Mouse (Mus musculus) G1E-ER4 (cell line): ENCODE measurements around the gene Cog8. TPM values are rescaled to one million over a fixed set of nuclear protein-coding genes. Genes with fewer than 3 reads are reported as not detected.

Experiments
- GATA1 ChIP-seq: IDR thresholded peaks from one replicate; pipeline ENCODE4 v1.8.0; 2012; ENCODE audit warnings: low read length, inconsistent platforms
- polyA plus RNA-seq: library from polyadenylated mRNA; stranded (reverse); fragments of >175 nt; gene quantifications from 2 replicates; pipeline ENCODE4 v1.2.3, GENCODE M21; 2012

Gene Cog8
- polyA plus RNA-seq, result 26.1 and 36.7 TPM in 2 replicates

DNA sequence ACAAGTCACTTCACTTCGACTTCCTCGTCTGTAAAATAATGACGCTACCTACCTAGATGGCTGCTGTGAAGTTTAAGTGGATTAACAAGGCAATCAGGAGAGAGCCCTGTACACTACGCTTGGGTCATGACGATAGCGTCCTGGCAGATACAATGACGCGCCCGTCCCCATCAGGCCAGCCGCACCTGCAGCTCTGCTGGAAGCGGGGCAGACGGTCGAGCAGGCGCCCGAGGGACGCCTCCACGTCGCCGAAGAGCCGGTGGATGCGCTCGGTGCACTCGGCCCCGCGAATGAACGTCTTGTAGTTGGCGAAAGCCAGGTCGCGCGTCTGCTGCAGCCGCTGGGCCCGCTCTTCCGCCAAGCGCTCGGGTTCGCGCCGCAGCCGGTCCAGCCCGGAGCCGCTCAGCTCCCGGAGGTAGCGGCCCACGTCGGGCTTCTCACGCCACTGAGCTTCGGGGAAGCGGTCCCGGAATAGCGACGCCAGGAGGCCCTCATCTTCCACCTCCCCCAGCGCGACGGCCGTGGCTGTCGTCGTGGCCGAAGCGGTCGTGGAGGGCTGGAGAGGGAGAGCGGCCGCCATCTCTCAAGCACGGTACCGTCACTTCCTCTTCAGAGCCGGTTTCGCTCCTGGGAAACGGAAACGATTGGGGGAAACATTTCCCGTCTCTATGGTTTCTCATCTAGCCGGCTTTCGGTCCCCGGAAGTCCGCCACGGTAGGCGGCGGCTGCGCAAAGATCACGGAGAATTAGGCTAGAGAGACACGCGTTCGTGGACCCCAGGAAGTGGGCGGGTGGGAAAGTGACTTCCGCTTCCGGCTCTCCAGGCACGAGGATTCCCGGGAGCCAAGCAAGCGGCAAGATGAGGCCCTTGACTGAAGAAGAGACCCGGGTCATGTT lies at the start of gene Cog8, which contains the start of gene Nip7:
Cog8 (minus strand) TSS at position 614 of the 897 bp plus-strand sequence.
Nip7 (plus strand) TSS at position 802 of the 897 bp plus-strand sequence.
- TF ChIP-seq GATA1, result no peak

DNA sequence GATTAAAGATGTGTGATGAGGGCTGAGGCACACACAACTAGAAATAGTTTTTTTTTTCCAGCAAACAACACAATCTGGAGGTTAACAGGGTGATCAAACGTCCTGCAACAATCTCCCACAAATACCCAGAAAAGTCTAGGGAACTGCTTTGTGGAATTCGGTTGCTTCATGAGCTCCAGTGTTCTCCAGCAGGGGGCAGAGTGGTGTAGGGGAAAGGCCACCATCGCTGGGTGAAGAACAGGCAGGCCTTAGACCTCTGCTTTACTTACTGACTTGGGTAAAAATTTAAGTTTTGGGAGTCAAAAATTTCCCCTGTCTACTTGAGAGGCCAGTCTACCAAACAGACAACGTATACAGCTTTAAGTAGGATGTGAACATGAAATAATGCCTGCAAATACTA lies 48.1 kb upstream of the Cog8 start:
- no peak for TF ChIP-seq GATA1

DNA sequence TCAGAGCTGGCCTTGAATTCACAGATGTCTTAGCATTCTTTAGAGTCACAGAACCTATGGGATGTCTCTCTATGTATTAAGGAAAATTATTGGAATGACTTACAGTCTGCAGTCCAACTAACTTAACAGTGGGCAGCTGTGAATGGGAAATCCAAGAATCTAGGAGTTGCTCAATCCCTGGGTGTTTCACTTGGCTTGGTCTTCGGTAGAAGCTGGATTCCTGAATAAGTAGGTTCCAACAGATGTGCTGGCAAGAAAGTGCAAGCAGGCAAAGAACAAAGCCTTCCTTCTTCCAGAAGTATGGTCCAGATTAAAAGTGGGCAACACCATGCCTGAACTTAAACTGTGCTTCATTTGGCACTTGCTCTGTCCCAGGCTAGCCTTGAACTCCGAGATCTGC lies 44.1 kb upstream of the Cog8 start:
- no peak for TF ChIP-seq GATA1

DNA sequence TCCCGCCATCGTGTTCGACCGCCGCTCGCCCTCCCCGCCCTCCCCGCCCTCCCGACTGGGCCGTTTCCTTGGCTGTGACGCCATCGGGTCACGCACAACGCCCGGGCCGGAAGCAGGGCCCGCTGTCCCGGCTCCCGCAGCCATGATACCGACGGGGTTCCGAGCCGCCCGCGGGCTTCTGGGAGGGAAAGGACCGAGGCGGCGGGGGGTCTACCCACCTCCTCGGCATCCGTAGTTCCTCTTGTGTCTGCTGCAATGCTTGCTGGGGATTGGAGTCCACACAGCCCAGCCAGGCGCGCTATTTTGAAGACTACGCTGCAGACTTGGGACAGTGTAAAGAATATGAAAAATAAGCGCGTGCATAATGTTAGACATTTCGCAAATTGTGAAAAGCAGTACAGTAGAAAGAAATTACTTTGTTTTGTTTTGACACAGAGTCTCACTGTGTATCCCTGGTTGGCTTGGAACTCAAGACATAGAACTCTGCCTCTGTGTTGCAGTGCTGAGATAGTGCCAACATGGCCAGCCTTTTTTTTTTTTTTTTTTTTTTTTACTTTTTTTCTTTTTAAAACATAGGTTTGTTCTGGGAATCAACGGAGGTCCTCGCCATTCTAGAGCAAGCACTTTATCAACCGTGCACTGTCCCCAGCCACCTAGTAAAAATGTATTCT lies 40.0 kb upstream of the Cog8 start, which contains the start of gene Terf2:
Terf2 (minus strand) TSS at position 182 of the 671 bp plus-strand sequence.
- TF ChIP-seq GATA1, result no peak

DNA sequence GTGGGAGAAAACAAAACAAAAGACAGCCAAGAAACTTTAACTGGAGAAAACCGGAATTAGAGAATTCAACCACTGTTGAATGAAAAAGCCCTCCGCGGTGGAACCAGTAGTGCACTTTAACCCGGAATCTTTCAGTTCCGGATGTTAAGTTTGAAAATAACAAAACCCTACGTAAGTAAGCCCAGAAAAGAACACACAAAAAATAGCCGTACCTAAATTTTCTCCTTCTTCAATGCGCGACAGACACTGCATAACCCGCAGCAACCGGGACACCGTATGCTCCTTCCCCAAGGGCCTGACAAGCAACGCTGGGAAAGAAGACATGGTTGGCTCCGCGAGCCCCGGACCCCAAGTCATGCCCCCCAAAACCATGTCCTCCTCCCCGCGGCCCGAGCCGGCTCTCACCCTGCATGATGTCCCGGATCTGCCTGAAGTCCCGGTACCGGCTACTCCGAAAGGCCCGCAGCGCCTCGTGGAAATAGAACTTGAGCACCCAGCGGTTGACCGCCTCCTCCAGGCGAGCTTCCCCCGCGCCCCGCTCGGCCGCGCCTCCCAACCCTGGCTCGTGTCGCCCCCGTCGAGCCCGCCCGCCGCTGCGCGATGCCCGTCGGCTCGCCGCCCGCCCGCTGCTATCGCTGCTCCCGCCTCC lies 39.4 kb upstream of the Cog8 start:
- TF ChIP-seq GATA1, result no peak

DNA sequence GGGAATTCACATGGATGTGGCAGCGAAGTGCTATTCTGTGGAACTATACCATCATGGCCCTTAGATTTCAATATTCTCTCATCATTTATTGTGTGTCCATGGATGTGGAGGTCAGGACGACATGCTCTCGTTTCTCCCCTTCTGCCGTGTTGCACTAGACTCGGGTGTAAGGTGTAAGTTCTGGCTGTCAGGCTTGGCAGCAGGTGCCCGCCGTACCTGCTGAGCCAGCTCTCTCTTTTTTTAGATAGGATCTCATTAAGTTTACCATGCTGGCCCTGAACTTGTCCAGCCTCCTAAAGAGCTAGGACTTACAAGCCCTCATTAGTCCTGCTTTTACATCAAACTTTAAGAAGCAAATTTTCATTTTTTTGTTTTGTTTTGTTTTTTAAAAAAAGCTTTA lies 34.0 kb upstream of the Cog8 start:
- no peak for TF ChIP-seq GATA1

DNA sequence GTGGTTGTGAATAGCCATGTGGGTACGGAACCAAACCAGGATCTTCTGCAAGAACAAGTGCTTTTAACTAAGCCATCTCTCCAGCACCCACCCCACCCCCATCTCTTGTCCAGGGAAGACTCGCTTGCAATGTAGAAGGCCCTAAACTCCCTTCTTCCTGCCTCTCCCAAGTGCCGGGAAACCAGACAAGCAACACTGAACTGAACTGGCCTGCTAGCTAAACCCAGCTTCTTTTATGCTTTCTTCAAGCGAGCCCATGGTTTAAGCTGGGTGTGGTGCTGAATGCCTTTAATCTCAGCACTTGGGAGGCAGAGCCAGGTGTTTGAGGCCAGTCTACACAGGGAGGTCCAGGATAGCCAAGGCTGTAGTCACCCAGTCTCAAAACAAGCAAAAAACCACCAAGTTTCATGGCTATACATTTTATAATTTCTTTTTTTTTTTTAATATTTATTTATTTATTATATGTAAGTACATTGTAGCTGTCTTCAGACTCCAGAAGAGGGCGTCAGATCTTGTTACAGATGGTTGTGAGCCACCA lies 32.1 kb upstream of the Cog8 start:
- no peak for TF ChIP-seq GATA1

DNA sequence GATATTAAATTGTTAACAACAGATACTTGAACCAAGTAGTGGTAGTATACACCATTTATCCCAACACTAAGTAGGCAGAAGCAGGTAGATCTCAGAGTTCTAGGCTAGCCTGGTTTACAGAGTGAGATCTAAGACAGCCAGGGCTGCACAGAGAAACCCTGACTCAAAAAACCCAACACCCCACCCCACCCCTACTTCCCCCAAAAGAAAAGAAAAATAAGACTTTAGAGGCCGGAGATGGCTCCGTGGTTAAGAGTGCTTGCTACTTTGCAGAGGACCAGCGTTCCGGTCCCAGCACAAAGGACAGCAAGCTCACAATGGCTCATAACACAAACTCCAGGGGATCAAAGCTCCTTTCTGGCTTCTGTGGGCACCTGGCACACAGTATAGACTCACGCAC lies 29.5 kb upstream of the Cog8 start:
- TF ChIP-seq GATA1, result no peak

DNA sequence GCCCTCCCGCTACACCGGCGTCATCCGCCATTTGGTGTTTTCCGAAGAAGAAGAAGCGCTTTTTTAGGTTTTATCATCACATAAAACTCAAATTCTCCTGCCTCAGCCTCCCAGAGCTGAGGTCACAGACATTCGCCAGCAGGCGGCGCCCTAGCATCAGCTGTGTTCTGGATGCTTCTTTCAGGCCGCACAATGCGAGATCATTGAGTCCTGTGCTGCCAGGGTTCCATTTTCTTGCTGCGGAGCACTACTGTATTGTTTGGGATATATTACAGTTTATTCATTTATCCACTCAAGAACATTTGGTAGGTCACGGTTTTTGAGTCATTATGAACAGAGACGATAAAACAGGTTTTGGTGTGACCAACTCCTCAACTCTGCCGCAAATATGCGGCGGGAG lies 28.9 kb upstream of the Cog8 start:
- no peak for TF ChIP-seq GATA1

DNA sequence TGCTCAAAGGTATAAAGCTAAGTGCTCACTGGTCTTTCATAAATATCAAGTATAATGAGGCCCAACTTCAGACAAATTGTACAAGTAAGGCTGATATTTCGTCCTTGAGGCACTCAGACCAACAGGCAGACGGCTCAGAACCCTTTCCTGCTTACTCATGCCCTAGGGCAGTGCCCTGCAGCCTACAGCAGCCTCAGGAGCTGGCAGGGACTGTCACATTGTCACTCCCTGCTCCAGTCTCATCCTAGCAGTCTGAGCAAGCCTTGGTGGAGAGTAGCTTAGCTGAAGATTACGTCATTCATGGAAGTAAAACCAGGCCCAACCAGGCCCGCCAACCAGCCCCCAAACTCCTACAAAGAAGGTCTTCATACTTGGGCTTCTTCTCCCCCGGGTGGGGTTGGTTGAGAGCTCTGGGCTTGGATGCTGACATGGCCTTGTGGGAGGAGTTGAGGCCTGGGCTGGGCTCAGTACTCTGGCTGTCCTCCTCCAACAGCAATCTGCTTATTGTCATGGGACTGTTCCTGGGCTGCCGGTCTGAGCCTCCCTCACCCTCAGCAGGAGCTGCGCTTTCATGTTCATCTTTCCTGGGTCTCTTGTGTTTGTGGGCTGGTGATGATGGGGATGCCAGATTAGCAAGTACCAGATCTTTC lies 19.9 kb upstream of the Cog8 start:
- no peak for TF ChIP-seq GATA1

DNA sequence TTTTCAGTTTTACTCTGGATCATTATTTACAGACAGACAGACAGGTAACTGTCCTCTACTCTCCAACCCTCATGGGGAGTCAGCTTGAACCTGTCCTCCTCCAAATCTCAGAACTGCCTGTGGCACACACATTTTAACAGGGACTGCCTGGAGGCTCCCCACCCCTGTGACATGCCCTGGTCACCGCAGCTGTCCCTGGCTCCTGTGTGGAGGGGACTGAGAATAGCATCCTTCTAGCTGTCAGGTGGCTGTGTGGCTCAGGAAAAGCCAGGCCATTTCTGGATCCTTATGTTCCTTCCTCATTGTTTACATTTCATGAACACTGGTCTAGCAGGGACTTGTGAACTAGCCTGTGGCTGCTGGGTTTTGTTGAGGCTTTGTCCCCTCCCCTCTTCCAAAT lies 17.6 kb upstream of the Cog8 start:
- TF ChIP-seq GATA1, result no peak

DNA sequence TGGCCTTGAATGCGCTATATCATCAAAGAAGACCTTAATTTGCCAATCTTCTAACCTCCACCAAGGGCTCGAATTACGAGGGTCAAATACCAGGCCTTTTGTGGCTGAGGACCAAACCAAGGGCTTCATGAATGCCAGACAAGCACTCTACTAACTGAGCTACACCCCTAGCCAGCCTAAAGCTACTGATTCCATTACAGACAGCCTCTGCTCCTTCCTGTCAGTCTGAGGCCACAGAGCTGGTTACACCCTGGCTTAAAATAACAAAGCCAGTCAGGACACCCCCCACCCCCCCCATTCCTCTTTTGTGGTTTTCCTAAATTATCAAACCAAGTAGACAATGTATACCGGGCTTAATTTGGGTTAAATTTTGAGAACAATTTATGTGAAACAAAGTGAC lies 17.2 kb upstream of the Cog8 start:
- no peak for TF ChIP-seq GATA1

DNA sequence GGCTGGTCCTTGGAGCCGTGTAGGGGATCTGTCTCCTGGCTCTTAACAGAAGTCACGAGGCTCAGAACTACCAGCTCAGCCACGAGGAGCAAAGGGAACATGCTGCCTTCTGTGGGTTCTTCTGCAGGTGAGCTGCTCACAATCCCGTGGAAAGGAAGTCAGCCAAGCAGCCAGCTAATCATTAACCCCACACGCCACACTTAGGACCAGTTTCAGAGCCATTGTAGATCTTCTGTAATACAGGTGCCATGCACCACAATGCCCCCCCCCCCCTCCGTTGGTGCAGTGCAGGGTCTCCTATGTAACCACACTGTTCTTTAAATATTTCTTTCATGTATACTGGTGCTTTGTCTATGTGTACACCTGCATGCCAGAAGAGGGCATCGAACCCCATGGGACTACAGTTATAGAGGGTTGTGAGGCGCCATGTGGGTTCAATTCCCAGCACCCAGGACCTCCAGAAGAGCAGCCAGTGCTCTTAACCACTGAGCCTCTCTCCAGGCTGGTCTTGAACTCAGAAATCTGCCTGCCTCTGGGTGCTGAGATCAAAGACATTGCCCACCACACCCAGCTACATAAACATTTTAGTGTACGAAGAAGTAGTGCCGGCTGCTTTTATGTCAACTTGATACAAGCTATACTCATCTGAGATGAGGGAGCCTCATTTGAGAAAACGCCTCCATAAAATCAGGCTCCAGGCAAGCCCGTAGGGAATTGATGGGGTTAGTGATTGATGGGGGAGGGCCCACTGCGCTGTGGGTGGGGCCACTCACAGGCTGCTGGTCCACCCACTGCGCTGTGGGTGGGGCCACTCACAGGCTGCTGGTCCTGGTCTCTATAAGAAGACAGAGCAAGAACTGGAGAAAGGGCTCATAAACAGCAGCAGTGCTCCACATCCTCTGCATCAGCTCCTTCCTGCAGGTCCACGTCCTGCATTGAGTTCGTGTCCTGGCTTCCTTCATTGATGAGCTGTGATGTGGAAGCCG lies 9.3 kb upstream of the Cog8 start, which contains the start of gene Tmed6:
Tmed6 (minus strand) TSS at position 134 of the 986 bp plus-strand sequence.
- TF ChIP-seq GATA1, result no peak

DNA sequence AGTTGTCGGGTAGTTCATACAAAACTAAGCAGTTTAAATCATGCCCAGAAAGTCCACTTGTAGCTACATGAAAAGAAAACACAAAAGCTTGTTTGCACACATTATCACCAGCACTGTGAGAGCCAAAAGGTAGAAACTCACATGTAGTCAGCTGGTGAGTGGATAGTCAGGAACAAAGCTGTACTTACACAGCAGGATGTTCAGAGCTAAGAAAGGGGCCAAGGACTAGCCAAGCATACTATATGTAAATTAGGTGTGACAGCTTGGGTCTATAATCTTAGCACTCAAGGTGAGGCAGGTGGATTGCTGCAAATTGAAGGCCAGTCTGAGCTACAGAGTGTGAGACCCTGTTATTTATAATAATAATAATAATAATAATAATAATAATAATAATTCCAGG lies 6.1 kb upstream of the Cog8 start:
- TF ChIP-seq GATA1, result no peak

DNA sequence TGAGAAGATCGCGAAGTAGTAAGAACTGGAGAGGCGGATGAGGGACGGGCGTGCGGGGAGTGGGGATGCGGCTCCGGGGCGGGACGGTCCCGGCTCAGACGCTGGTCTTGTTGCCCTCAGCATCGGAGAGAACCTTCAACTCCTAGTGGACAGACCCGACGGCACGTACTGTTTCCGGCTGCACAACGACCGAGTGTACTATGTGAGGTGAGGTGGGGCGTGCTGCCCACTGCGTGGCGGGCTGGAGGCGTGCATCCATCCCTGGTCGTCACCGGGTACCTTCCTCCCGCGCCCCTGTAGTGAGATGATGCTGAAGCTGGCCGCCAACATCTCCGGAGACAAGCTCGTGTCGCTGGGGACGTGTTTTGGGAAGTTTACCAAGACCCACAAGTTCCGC lies 482 bp upstream of the Cog8 start:
- no peak for TF ChIP-seq GATA1
